Comparison of ENCODE assay signal across 24 mouse cellular contexts in genomic region chr13:4565996-4566395, GRCm38 (mm10). TPM values are rescaled to one million over a fixed set of nuclear protein-coding genes. Genes with fewer than 3 reads are reported as not detected.
DNase-seq lines count a peak whose midpoint lies in the region; TF ChIP-seq lines count a peak whose summit lies in the region.
"Had no signal": no experiment of that assay in that cellular context is flagged by ENCODE, and none has a peak within 500 bp of the region (broad histone marks: within the 10 kb centered on the region; RNA-seq: fewer than 3 reads in every experiment).

No protein-coding gene starts in this region.

- H3K27me3 ChIP-seq in ES-Bruce4 (ENCODE audit: control insufficient read depth, insufficient read depth, low read length, poor library complexity, severe bottlenecking) = no peaks in the 10 kb centered on the region
- no peaks in the 10 kb centered on the region for H3K27me3 ChIP-seq in embryonic facial prominence, embryonic 10.5 days (replicated peaks; ENCODE audit: low read depth, poor library complexity, severe bottlenecking)
- H3K27me3 ChIP-seq: CH12.LX, Patski had no signal

- 0 out of 2 replicates have a peak overlapping the region, but pooled peaks have one; percentile 19 for H3K27ac ChIP-seq in ES-Bruce4 (ENCODE audit: insufficient read depth, low read length)
- H3K27ac ChIP-seq in embryonic facial prominence, embryonic 10.5 days (replicated peaks) = no peak overlapping the region

- DNase-seq in ES-CJ7 (ENCODE audit: low read depth, low spot score) = peak; percentile 58
- DNase-seq in R1 (ENCODE audit: low read depth, low spot score) = peak; percentile 71
- peak; percentile 52 for DNase-seq in ZHBTc4 (ENCODE audit: low read depth, low spot score)
- DNase-seq in embryonic facial prominence, embryonic 10.5 days (ENCODE audit: low spot score) = no peak
- DNase-seq in kidney, adult 9 months = no peak
- no peak for DNase-seq in lung, postnatal 14 days
- no peak for DNase-seq in lung, adult 18-20 months
- DNase-seq: adrenal gland, postnatal 25 days; B cell, adult 2 months; cerebellum, adult 11 months; cerebellum, adult 11-12 months; cerebellum, adult 18-20 months; cerebellum, adult 2 months; cerebellum, adult 8-10 months; cerebellum, adult 9-10 months had no signal

- TF ChIP-seq CTCF in ES-Bruce4 (IDR thresholded peaks at IDR 0.05; ENCODE audit: low read depth, low read length) = no peak

- no peak for TF ChIP-seq EP300 in ES-Bruce4 (IDR thresholded peaks at IDR 0.05; ENCODE audit: insufficient read depth, low read depth, low read length)

- no peaks in the 10 kb centered on the region for H3K4me1 ChIP-seq in ES-Bruce4 (ENCODE audit: control insufficient read depth, insufficient read depth, low read length)
- no peaks in the 10 kb centered on the region for H3K4me1 ChIP-seq in embryonic facial prominence, embryonic 10.5 days

- WGBS in embryonic facial prominence, embryonic 10.5 days = 80% methylated on average over 2 of the region's 2 CpGs

- peaks cover 45% of the 10 kb centered on the region for H3K9me3 ChIP-seq in ES-Bruce4 (replicated peaks; ENCODE audit: control insufficient read depth, insufficient read depth, low read length, poor library complexity, severe bottlenecking)
- no peaks in the 10 kb centered on the region for H3K9me3 ChIP-seq in embryonic facial prominence, embryonic 10.5 days
- H3K9me3 ChIP-seq: G1E had no signal

- H3K9ac ChIP-seq in ES-Bruce4 (ENCODE audit: low read depth, poor library complexity, severe bottlenecking) = no peak overlapping the region

- H3K4me3 ChIP-seq in ES-Bruce4 (ENCODE audit: low read depth, low read length) = no peak overlapping the region
- no peak overlapping the region for H3K4me3 ChIP-seq in embryonic facial prominence, embryonic 10.5 days

- H3K36me3 ChIP-seq in ES-Bruce4 (ENCODE audit: control insufficient read depth, insufficient read depth, low read length, poor library complexity, severe bottlenecking) = no peaks in the 10 kb centered on the region; the same call in 1 of the 2 replicates
- no peaks in the 10 kb centered on the region for H3K36me3 ChIP-seq in embryonic facial prominence, embryonic 10.5 days (replicated peaks)
- H3K36me3 ChIP-seq: G1E had no signal

- no peak for TF ChIP-seq POLR2A in ES-Bruce4 (IDR thresholded peaks at IDR 0.05; ENCODE audit: insufficient read depth, low read length)

RNA-seq across cellular contexts. Expression of gene Akr1c21, which starts 7.9 kb away (rescaled TPM):
- polyA plus RNA-seq in ES-Bruce4 (2011; ENCODE audit: insufficient read depth, insufficient read length, low read depth, missing spikeins) = not detected in 2 replicates
- not detected in 2 replicates for polyA plus RNA-seq in embryonic facial prominence, embryonic 10.5 days (2016; fragmentation: Nextera tagmentation; extraction: Ambion mirVana)
- polyA plus RNA-seq: activated CD4-positive, CD25-positive, alpha-beta regulatory T cell, adult 4 months; adrenal gland, adult 2 months; brain, embryonic 14.5 days; C2C12; CD4-positive, CD25-positive, alpha-beta regulatory T cell, adult 4 months; cerebellum, adult 2 months; G1E had no signal

RNA-seq across cellular contexts. Expression of gene Akr1c20, which starts 42.9 kb away (rescaled TPM):
- polyA plus RNA-seq in ES-Bruce4 (2011; ENCODE audit: insufficient read depth, insufficient read length, low read depth, missing spikeins) = not detected in 2 replicates
- not detected in 2 replicates for polyA plus RNA-seq in embryonic facial prominence, embryonic 10.5 days (2016; fragmentation: Nextera tagmentation; extraction: Ambion mirVana)
- polyA plus RNA-seq: activated CD4-positive, CD25-positive, alpha-beta regulatory T cell, adult 4 months; adrenal gland, adult 2 months; brain, embryonic 14.5 days; C2C12; CD4-positive, CD25-positive, alpha-beta regulatory T cell, adult 4 months; cerebellum, adult 2 months; G1E had no signal

RNA-seq across cellular contexts. Expression of gene Akr1e1, which starts 43.0 kb away (rescaled TPM):
- 25.4 and 26.7 TPM in 2 replicates for polyA plus RNA-seq in ES-Bruce4 (2011; ENCODE audit: insufficient read depth, insufficient read length, low read depth, missing spikeins)
- polyA plus RNA-seq in embryonic facial prominence, embryonic 10.5 days (2016; fragmentation: Nextera tagmentation; extraction: Ambion mirVana) = 49.9 and 51.8 TPM in 2 replicates

Comparison
In these comparisons a context has a peak if more than half of its experiments do, and no peak if none do; other contexts are left out.
1. DNase-seq: peak in ES-CJ7 (single experiment), R1 (single experiment) and ZHBTc4 (single experiment); none in embryonic facial prominence, embryonic 10.5 days (single experiment), kidney, adult 9 months (single experiment), lung, postnatal 14 days (single experiment) and lung, adult 18-20 months (0 of 2).